Mouse (Mus musculus) liver, adult 2 months (tissue): Measurements from ENCODE around the gene Lgals2. TPM values are rescaled to one million over a fixed set of nuclear protein-coding genes. Genes with fewer than 3 reads are reported as not detected.

Experiments used
- DNase-seq: peaks from one replicate; pipeline ENCODE4 v3.0.0-alpha.2; 2011; ENCODE audit warnings: low read depth, low spot score; ENCODE audit errors: extremely low read depth
- H3K27ac ChIP-seq: fragments of 200-500 bp; replicated peaks from 2 replicates; pipeline ENCODE4 v1.5.1; 2012; ENCODE audit warnings: low read depth, mild to moderate bottlenecking, control low read depth, inconsistent platforms, low read length; ENCODE audit not compliant: insufficient read depth
- H3K27me3 ChIP-seq: fragments of 200-500 bp; 2 replicates; pipeline ENCODE4 v1.6.1; 2012; ENCODE audit warnings: mild to moderate bottlenecking, moderate library complexity, low read length, inconsistent platforms; ENCODE audit not compliant: control insufficient read depth, insufficient read depth
- H3K36me3 ChIP-seq: fragments of 200-500 bp; 2 replicates; pipeline ENCODE4 v1.6.1; 2012; ENCODE audit warnings: low read length, inconsistent platforms; ENCODE audit not compliant: control insufficient read depth, insufficient read depth
- H3K4me1 ChIP-seq: fragments of 200-500 bp; 2 replicates; pipeline ENCODE4 v1.6.1; 2011; ENCODE audit warnings: low read length; ENCODE audit not compliant: control insufficient read depth, insufficient read depth
- H3K4me3 ChIP-seq: fragments of 200-500 bp; 2 replicates; pipeline ENCODE4 v1.5.1; 2011; ENCODE audit warnings: low read depth, mild to moderate bottlenecking, control low read depth, low read length, moderate library complexity; ENCODE audit not compliant: insufficient read depth
- H3K79me2 ChIP-seq: fragments of 200-500 bp; 2 replicates; pipeline ENCODE4 v1.6.1; 2012; ENCODE audit warnings: inconsistent platforms, mild to moderate bottlenecking, low read length, moderate library complexity; ENCODE audit not compliant: control insufficient read depth, insufficient read depth
- H3K9ac ChIP-seq: fragments of 200-500 bp; 2 replicates; pipeline ENCODE4 v1.6.1; 2012; ENCODE audit warnings: low read depth, mild to moderate bottlenecking, control low read depth, inconsistent platforms, low read length
- CTCF ChIP-seq: fragments of 200-500 bp; IDR thresholded peaks from 2 replicates; pipeline ENCODE4 v1.5.1; 2011; ENCODE audit warnings: low read depth, low read length, control low read depth
- POLR2A ChIP-seq: fragments of 200-500 bp; IDR thresholded peaks from 2 replicates; pipeline ENCODE4 v1.6.1; 2011; ENCODE audit warnings: low read length, control low read depth; ENCODE audit not compliant: insufficient read depth; ENCODE audit errors: extremely low read depth
- WGBS: fragments of 180-500 bp; shearing (Covaris S2); methylation state at CpG from one replicate; pipeline ENCODE4 v1.1.7; 2018; 5-methylcytosine and 5-hydroxymethylcytosine counted together
- polyA plus RNA-seq: library from polyadenylated mRNA; depleted of rRNA; stranded (reverse); fragments of >200 nt; gene quantifications from 2 replicates; pipeline ENCODE4 v1.2.3, GENCODE M21; 2012
- total RNA-seq: library from RNA; depleted of rRNA; stranded (reverse); fragments of >200 nt; gene quantifications from 2 replicates; pipeline ENCODE4 v1.2.3, GENCODE M21; 2014

The Lgals2 gene
- total and polyA plus RNA-seq, 2 experiments, result 0.55 to 0.57 TPM

DNA sequence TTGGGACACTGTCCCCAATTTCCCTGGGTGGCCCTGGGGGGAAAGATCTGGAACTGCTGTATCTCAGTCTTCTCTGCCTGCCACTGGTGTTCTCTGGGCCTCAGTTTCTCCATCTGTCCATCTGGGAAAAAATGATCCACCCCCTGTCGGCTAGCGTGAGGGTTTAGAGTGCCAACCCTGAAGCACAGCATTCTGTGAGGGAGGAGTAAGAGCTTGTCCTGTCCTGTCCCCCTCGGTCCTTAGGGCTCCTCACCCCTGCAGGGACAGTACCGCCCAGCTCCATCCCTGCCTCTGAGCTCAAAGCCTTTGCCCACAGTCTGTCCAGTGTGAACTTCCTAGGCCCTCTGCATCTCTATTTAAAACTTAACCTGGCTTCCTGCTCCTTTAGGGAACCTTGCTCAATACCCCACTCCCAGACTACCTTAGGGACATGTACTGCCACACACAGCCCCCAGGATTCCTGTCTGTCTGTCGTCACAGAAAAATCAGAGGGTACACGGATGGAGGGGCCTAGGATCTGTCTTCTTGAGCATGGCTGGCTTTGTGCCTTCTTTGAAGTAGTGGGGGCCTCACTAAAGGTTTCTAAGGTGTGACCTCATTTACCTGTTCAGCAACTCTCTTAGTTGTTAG lies 14.1 kb downstream of the Lgals2 start:
- no peak overlapping the region for H3K4me3 ChIP-seq
- H3K4me1 ChIP-seq, result peaks cover 38% of the 10 kb centered on the region
- no peaks in the 10 kb centered on the region for H3K36me3 ChIP-seq
- H3K27ac ChIP-seq, result peak overlapping the region; percentile 69
- no peak overlapping the region for H3K9ac ChIP-seq
- peaks cover 10% of the 10 kb centered on the region; the same call in 1 of the 2 replicates for H3K79me2 ChIP-seq
- H3K27me3 ChIP-seq, result no peaks in the 10 kb centered on the region
- TF ChIP-seq CTCF, result no peak
- no peak for TF ChIP-seq POLR2A
- 86% methylated on average over 6 of the region's 6 CpGs for WGBS
- DNase-seq, result no peak

- Histone ChIP-seq H3K27ac (peak overlapping the region; percentile 69), H3K36me3 (no peaks in the 10 kb centered on the region), H3K79me2 (peaks cover 7% of the 10 kb centered on the region; the same call in 1 of the 2 replicates), H3K27me3 (no peaks in the 10 kb centered on the region), H3K4me3 (no peak overlapping the region), H3K4me1 (peaks cover 33% of the 10 kb centered on the region), H3K9ac (no peak overlapping the region)
- 57% methylated on average over 11 of the region's 11 CpGs for WGBS
- DNase-seq, result no peak
- TF ChIP-seq CTCF (no peak), POLR2A (no peak)
Measured at GRCm38 (mm10) chr15:78840751-78841150, 14.6 kb downstream of the Lgals2 start.

GRCm38 (mm10) chr15:78840241-78840640 lies 15.1 kb downstream of the Lgals2 start:
- WGBS, result 13% methylated on average over 3 of the region's 3 CpGs
- peak overlapping the region; percentile 69 for H3K27ac ChIP-seq
- no peak for TF ChIP-seq CTCF
- TF ChIP-seq POLR2A, result no peak
- H3K4me3 ChIP-seq, result no peak overlapping the region
- DNase-seq, result peak; percentile 99
- no peaks in the 10 kb centered on the region for H3K36me3 ChIP-seq
- H3K9ac ChIP-seq, result no peak overlapping the region
- peaks cover 7% of the 10 kb centered on the region; the same call in 1 of the 2 replicates for H3K79me2 ChIP-seq
- no peaks in the 10 kb centered on the region for H3K27me3 ChIP-seq
- H3K4me1 ChIP-seq, result peaks cover 28% of the 10 kb centered on the region

DNA sequence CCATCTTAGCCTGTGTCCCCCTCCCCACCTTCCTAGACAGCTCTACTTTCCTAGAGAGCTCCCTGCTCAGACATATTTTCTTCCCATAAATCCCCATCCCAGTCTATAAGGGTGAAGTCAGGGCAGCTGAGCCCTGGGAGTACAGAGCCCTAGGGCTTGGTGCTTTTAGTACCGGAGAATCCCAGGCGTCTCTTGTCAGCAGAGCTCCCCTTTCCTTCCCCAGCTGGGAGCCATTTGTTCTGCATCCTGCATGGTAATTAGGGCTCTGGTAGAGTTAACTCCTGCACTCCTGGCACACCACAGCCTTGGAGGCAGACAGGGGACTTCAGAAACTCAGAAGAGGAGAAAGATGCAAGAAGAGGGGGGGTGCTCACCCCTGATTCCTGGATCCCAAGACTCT lies 15.6 kb downstream of the Lgals2 start:
- Histone ChIP-seq H3K79me2 (peaks cover 7% of the 10 kb centered on the region; the same call in 1 of the 2 replicates), H3K27me3 (no peaks in the 10 kb centered on the region), H3K36me3 (no peaks in the 10 kb centered on the region), H3K27ac (peak overlapping the region; percentile 23; the same call in 1 of the 2 replicates), H3K4me3 (no peak overlapping the region), H3K4me1 (peaks cover 30% of the 10 kb centered on the region), H3K9ac (no peak overlapping the region)
- 31% methylated on average over 2 of the region's 2 CpGs for WGBS
- TF ChIP-seq POLR2A (no peak), CTCF (no peak)
- DNase-seq, result no peak

DNA sequence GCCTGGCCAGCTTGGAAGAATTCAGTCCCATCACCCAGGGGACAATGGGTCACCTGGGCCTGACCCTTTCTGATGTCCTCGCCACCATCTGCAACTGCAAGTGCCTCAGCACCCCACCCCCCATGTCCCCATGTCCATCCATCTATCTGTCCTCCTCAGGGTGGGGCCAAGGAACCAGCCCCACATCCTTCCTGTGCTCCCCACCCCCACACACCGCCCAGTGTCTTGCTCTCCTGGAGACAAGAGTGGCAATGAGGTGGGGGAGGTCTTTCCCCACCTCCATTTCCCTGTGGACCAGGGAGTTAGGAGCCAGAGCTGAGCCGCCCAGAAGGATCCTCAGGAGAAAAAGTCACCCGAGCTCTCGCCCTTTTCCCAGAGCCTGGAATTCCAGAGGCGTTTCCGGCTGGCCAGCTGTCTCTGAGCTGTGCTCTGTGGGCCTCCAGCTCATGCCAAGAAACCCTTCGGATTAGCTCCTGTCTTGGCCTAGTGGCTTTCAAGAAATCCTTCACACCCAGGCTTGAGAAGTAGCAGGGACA lies 19.2 kb downstream of the Lgals2 start:
- Histone ChIP-seq H3K4me1 (peaks cover 41% of the 10 kb centered on the region), H3K27ac (peak overlapping the region; percentile 59), H3K4me3 (no peak overlapping the region), H3K79me2 (no peaks in the 10 kb centered on the region), H3K36me3 (no peaks in the 10 kb centered on the region), H3K27me3 (no peaks in the 10 kb centered on the region), H3K9ac (no peak overlapping the region)
- 76% methylated on average over 8 of the region's 8 CpGs for WGBS
- TF ChIP-seq POLR2A (no peak), CTCF (no peak)
- no peak for DNase-seq
